Mouse (Mus musculus) midbrain, embryonic 14.5 days (tissue): ENCODE results near the gene Rsph1. TPM values are rescaled to one million over a fixed set of nuclear protein-coding genes. Genes with fewer than 3 reads are reported as not detected.
"Not testable (repeated sequence)": the region's sequence is repeated elsewhere in the genome, so short reads cannot be mapped to it uniquely, and the experiment has no call there.

ENCODE experiments used
- ATAC-seq: fragments of 200-750 bp; cut with Nextera tagmentation; 2 replicates; pipeline ENCODE4 v1.8.0; 2017; ENCODE audit warnings: moderate number of reproducible peaks, moderate library complexity; ENCODE audit not compliant: low FRiP score, low TSS enrichment
- DNase-seq: peaks from one replicate; pipeline ENCODE4 v3.0.0-alpha.2; 2015
- H3K27ac ChIP-seq: fragments of 300-500 bp; sonication (generic); replicated peaks from 2 replicates; pipeline ENCODE4 v1.5.1; 2014; ENCODE audit warnings: mild to moderate bottlenecking, low read depth, low read length, moderate library complexity
- H3K27me3 ChIP-seq: fragments of 300-500 bp; sonication (generic); 2 replicates; pipeline ENCODE4 v1.6.1; 2014; ENCODE audit warnings: low read length, control low read depth, mixed read lengths; ENCODE audit not compliant: control insufficient read depth, insufficient read depth
- H3K36me3 ChIP-seq: fragments of 300-500 bp; sonication (generic); 2 replicates; pipeline ENCODE4 v1.6.1; 2014; ENCODE audit warnings: low read length, control low read depth; ENCODE audit not compliant: control insufficient read depth, insufficient read depth
- H3K4me1 ChIP-seq: fragments of 300-500 bp; sonication (generic); 2 replicates; pipeline ENCODE4 v1.6.1; 2014; ENCODE audit warnings: mild to moderate bottlenecking, antibody characterized with exemption, low read length, control low read depth; ENCODE audit not compliant: control insufficient read depth, insufficient read depth
- H3K4me2 ChIP-seq: fragments of 300-500 bp; sonication (generic); 2 replicates; pipeline ENCODE4 v1.6.1; 2014; ENCODE audit warnings: mild to moderate bottlenecking, low read length, moderate library complexity
- H3K4me3 ChIP-seq: fragments of 300-500 bp; sonication (generic); replicated peaks from 2 replicates; pipeline ENCODE4 v1.5.1; 2014; ENCODE audit warnings: low read depth, low read length
- H3K9ac ChIP-seq: fragments of 300-500 bp; sonication (generic); replicated peaks from 2 replicates; pipeline ENCODE4 v1.6.1; 2014; ENCODE audit warnings: mild to moderate bottlenecking, low read length, moderate library complexity
- H3K9me3 ChIP-seq: fragments of 300-500 bp; sonication (generic); 2 replicates; pipeline ENCODE4 v1.6.1; 2016; ENCODE audit warnings: low read length, control low read depth, mixed read lengths; ENCODE audit not compliant: control insufficient read depth
- whole genome bisulfite sequencing: fragments of 180-500 bp; shearing (Covaris S2); extraction: QIAGEN DNeasy Blood & Tissue Kit; methylation state at CpG from one replicate; pipeline ENCODE4 v1.1.7; 2014; 5-methylcytosine and 5-hydroxymethylcytosine counted together
- polyA plus RNA-seq: library from polyadenylated mRNA; unstranded; fragments of >200 nt; fragmentation: Nextera tagmentation; extraction: Ambion mirVana; gene quantifications from 2 replicates; pipeline ENCODE4 v1.2.1, GENCODE M21; 2014

The Rsph1 gene
- polyA plus RNA-seq, 1 experiment from 2014 or later = 1.5 TPM

DNA sequence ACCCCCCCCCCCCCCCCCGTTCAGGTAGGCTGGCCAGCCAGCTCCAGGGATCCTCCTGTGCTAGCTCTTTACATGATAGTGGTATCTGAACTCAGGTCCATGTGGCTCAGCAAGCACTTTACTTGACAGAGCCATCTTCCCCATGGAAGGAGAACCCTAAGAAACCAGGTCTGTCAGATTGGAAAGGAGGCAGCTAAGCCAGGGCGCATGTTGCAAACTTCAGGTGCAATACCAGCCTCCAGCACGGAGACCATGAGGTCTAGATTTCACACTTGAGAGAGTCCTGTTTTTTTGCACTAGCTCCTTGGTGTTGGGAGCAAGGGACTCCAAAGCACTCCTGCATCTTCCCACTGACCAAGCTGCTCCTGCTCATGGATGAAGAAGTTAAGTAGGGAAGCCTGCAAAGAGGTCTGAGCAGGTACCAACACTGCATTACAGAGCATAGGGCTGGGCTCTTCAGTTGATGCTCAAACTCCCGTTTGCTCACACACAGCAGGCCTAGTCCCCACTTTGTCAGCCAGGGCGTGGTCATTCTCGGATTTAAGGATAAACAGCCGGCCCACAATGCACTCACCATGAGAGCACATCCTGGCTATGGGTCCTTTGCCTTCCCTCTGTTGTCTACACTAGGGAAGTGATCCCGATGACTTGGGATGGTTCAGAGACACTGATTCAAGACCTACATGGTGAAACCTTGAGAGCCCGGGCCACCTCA is 819 bp downstream of the Rsph1 start:
- no peaks in the 10 kb centered on the region for H3K27me3 ChIP-seq
- H3K4me3 ChIP-seq = peak overlapping the region; percentile 44
- DNase-seq = no peak
- no peak overlapping the region for H3K27ac ChIP-seq
- peak overlapping the region; percentile 46 for H3K9ac ChIP-seq
- peak overlapping the region; percentile 90 for H3K4me2 ChIP-seq
- ATAC-seq = no peak
- H3K4me1 ChIP-seq = 0 out of 2 replicates have a peak, but pooled peaks cover 7% of the 10 kb centered on the region
- no peaks in the 10 kb centered on the region for H3K9me3 ChIP-seq
- 19% methylated on average over 9 of the region's 9 CpGs for WGBS
- no peaks in the 10 kb centered on the region for H3K36me3 ChIP-seq

GRCm38 (mm10) chr17:31275181-31275580 is 2.0 kb downstream of the Rsph1 start:
- H3K36me3 ChIP-seq = no peaks in the 10 kb centered on the region
- no peaks in the 10 kb centered on the region for H3K9me3 ChIP-seq
- DNase-seq = no peak
- no peak overlapping the region for H3K4me2 ChIP-seq
- no peak overlapping the region for H3K27ac ChIP-seq
- 87% methylated on average over 6 of the region's 6 CpGs for WGBS
- no peak for ATAC-seq
- 0 out of 2 replicates have a peak, but pooled peaks cover 7% of the 10 kb centered on the region for H3K4me1 ChIP-seq
- H3K9ac ChIP-seq = no peak overlapping the region
- H3K4me3 ChIP-seq = no peak overlapping the region
- no peaks in the 10 kb centered on the region for H3K27me3 ChIP-seq

DNA sequence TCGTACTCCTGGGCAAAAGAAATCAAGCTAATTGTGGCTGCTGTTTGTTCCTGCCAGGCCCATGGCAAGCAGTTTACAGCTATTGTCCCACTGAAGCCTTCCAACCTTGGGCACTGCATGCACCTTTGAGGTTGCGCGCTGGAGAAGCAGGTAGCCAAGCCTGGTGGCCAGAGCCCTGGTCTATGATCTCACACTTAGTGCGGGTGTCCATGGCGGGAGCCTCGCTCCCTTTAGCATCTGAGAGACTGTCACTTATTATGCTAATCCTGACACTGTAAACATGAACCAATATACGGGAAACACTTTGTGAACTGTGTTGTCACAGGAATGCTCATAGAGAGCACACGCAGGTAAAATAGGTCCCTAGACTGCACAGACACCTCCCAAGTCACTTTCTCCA is 3.6 kb downstream of the Rsph1 start:
- Histone ChIP-seq H3K4me2 (no peak overlapping the region), H3K9ac (no peak overlapping the region), H3K36me3 (no peaks in the 10 kb centered on the region), H3K4me3 (no peak overlapping the region), H3K4me1 (0 out of 2 replicates have a peak, but pooled peaks cover 7% of the 10 kb centered on the region), H3K27ac (no peak overlapping the region), H3K9me3 (no peaks in the 10 kb centered on the region), H3K27me3 (no peaks in the 10 kb centered on the region)
- no peak for DNase-seq
- ATAC-seq = no peak
- 87% methylated on average over 8 of the region's 8 CpGs for WGBS

GRCm38 (mm10) chr17:31272416-31273165 is 4.6 kb downstream of the Rsph1 start:
- Histone ChIP-seq H3K4me3 (no peak overlapping the region), H3K9ac (no peak overlapping the region), H3K27me3 (no peaks in the 10 kb centered on the region), H3K36me3 (no peaks in the 10 kb centered on the region), H3K9me3 (no peaks in the 10 kb centered on the region), H3K27ac (no peak overlapping the region), H3K4me1 (0 out of 2 replicates have a peak, but pooled peaks cover 7% of the 10 kb centered on the region), H3K4me2 (no peak overlapping the region)
- no peak for ATAC-seq
- 86% methylated on average over 9 of the region's 9 CpGs for WGBS
- no peak for DNase-seq

GRCm38 (mm10) chr17:31271136-31271851 is 5.9 kb downstream of the Rsph1 start:
- H3K36me3 ChIP-seq = no peaks in the 10 kb centered on the region
- H3K27me3 ChIP-seq = no peaks in the 10 kb centered on the region
- no peak overlapping the region for H3K9ac ChIP-seq
- no peak overlapping the region for H3K4me2 ChIP-seq
- WGBS = 61% methylated on average over 3 of the region's 7 CpGs
- no peaks in the 10 kb centered on the region for H3K4me1 ChIP-seq
- no peak for DNase-seq
- no peak for ATAC-seq
- no peaks in the 10 kb centered on the region for H3K9me3 ChIP-seq
- no peak overlapping the region for H3K4me3 ChIP-seq
- H3K27ac ChIP-seq = no peak overlapping the region

- not testable (repeated sequence) for H3K9ac ChIP-seq, H3K4me2 ChIP-seq, ATAC-seq, H3K27ac ChIP-seq, H3K27me3 ChIP-seq, H3K4me1 ChIP-seq, DNase-seq, H3K4me3 ChIP-seq, H3K9me3 ChIP-seq, H3K36me3 ChIP-seq
- WGBS = 79% methylated on average over 8 of the region's 8 CpGs
These were observed 6.4 kb downstream of the Rsph1 start for GRCm38 (mm10) chr17:31270736-31271135.

DNA sequence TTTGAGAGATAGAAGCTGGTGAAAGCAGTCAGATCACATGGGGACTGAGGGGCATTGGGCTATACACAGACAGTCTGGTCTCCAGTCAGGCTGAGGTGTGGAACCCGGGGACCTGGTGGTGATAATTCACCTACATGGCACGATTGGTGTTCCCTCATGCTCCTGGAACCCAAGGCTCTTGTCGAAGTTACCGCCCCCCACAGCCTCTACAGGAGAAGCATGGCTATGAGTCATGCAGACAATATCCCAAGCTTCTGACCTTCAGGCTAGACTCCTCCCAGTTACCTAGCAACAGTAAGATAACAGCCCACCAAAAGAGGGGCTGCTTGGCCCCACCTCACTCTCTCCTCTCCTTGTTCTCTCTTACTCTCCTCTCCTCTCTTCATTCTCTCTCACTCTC is 6.9 kb downstream of the Rsph1 start:
- Histone ChIP-seq H3K4me2 (no peak overlapping the region), H3K27me3 (no peaks in the 10 kb centered on the region), H3K4me1 (no peaks in the 10 kb centered on the region), H3K9ac (no peak overlapping the region), H3K9me3 (no peaks in the 10 kb centered on the region), H3K27ac (no peak overlapping the region), H3K4me3 (no peak overlapping the region), H3K36me3 (no peaks in the 10 kb centered on the region)
- DNase-seq = no peak
- no peak for ATAC-seq
- 89% methylated on average over 4 of the region's 4 CpGs for WGBS

DNA sequence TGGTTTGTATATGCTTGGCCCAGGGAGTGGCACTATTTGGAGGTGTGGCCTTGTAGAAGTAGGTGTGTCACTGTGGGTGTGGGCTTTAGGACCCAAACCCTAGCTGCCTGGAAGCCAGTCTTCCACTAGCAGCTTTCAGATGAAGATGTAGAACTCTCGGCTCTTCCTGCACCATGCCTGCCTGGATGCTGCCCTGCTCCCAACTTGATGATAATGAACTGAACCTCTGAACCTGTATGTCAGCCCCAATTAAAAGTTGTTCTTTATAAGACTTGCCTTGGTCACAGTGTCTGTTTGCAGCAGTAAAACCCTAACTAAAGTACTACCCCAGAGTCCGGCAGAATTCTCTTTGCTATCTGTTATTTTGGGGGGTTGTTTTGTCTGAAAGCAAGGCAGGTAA is 7.4 kb downstream of the Rsph1 start:
- Histone ChIP-seq H3K27me3 (no peaks in the 10 kb centered on the region), H3K9ac (no peak overlapping the region), H3K4me1 (no peaks in the 10 kb centered on the region), H3K27ac (no peak overlapping the region), H3K4me2 (no peak overlapping the region), H3K36me3 (no peaks in the 10 kb centered on the region), H3K4me3 (no peak overlapping the region), H3K9me3 (no peaks in the 10 kb centered on the region)
- ATAC-seq (no peak), DNase-seq (no peak)
- 86% methylated on average over 2 of the region's 2 CpGs for WGBS
